Mouse (Mus musculus) cerebellum, adult 9-11 months (tissue): ENCODE results near the gene Trmo.

Experiments used
- DNase-seq: peaks from one replicate; pipeline ENCODE4 v3.0.0; 2022

The Trmo gene

GRCm38 (mm10) chr4:46335846-46336245, 53.4 kb downstream of the Trmo start:
- no peak for DNase-seq

DNA sequence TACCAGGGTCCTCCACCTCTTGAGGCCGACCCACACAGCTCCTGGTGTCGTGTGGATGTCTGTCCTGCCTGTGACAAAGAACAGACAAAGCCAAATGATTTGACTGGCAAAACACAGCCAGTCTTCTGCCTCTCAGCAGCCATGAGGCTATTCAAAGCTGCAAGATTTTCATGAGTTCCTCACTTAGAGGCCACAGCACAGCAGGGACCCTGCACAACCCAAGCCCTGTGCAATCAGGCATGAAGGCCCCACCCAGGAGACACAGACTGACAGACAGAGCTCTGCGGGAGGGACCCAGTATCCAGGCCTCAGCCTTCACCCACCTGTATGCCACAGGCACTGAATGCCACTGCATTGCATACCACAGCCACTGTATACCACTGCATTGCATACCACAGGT, 60.3 kb downstream of the Trmo start:
- DNase-seq, result no peak
